Mouse (Mus musculus): ENCODE data around the gene Gm42906. TPM values are rescaled to one million over a fixed set of nuclear protein-coding genes. Genes with fewer than 3 reads are reported as not detected.
A peak's percentile ranks its signal among the peaks of the same experiment; 100 is the strongest.

The Gm42906 gene
- polyA plus RNA-seq, 1 experiment from 2014 or later, result not detected

GRCm38 (mm10) chr5:151413617-151414016 is 14.3 kb downstream of the Gm42906 start:
- WGBS, result 75% methylated on average over 3 of the region's 3 CpGs
- no peak overlapping the region for H3K9ac ChIP-seq (replicated peaks; ENCODE audit: low read depth, low read length)

GRCm38 (mm10) chr5:151412666-151413463 is 15.1 kb downstream of the Gm42906 start:
- ATAC-seq, result no peak

More at GRCm38 (mm10) chr5:151413617-151414016, 14.3 kb downstream of the Gm42906 start:
- Histone ChIP-seq H3K27ac (ENCODE audit: low read length) (no peak overlapping the region), H3K36me3 (ENCODE audit: control insufficient read depth, insufficient read depth) (no peaks in the 10 kb centered on the region), H3K4me1 (replicated peaks; ENCODE audit: control insufficient read depth, insufficient read depth, low read length) (peaks cover 10% of the 10 kb centered on the region), H3K4me2 (ENCODE audit: low read length) (no peak overlapping the region), H3K27me3 (replicated peaks; ENCODE audit: control insufficient read depth, insufficient read depth, low read length) (peaks cover 10% of the 10 kb centered on the region), H3K4me3 (replicated peaks; ENCODE audit: low read length) (no peak overlapping the region), H3K9me3 (ENCODE audit: control insufficient read depth, low read length) (no peaks in the 10 kb centered on the region)
- no peak for ATAC-seq

GRCm38 (mm10) chr5:151410006-151410405 is 18.0 kb downstream of the Gm42906 start:
- no peak overlapping the region for H3K9ac ChIP-seq (replicated peaks; ENCODE audit: low read depth, low read length)
- peaks cover 15% of the 10 kb centered on the region for H3K4me1 ChIP-seq (replicated peaks; ENCODE audit: control insufficient read depth, insufficient read depth, low read length)
- peaks cover 12% of the 10 kb centered on the region for H3K27me3 ChIP-seq (replicated peaks; ENCODE audit: control insufficient read depth, insufficient read depth, low read length)
- WGBS, result 49% methylated on average over 3 of the region's 3 CpGs
- H3K27ac ChIP-seq (ENCODE audit: low read length), result no peak overlapping the region
- no peak for ATAC-seq
- no peaks in the 10 kb centered on the region for H3K36me3 ChIP-seq (ENCODE audit: control insufficient read depth, insufficient read depth)
- no peak overlapping the region for H3K4me2 ChIP-seq (ENCODE audit: low read length)
- H3K4me3 ChIP-seq (replicated peaks; ENCODE audit: low read length), result no peak overlapping the region
- no peaks in the 10 kb centered on the region for H3K9me3 ChIP-seq (ENCODE audit: control insufficient read depth, low read length)

More at GRCm38 (mm10) chr5:151412666-151413463, 15.1 kb downstream of the Gm42906 start:
- Histone ChIP-seq H3K27me3 (replicated peaks; ENCODE audit: control insufficient read depth, insufficient read depth, low read length) (peaks cover 10% of the 10 kb centered on the region), H3K9me3 (ENCODE audit: control insufficient read depth, low read length) (no peaks in the 10 kb centered on the region), H3K4me3 (replicated peaks; ENCODE audit: low read length) (no peak overlapping the region), H3K27ac (ENCODE audit: low read length) (no peak overlapping the region; the same call in 1 of the 2 replicates), H3K9ac (replicated peaks; ENCODE audit: low read depth, low read length) (no peak overlapping the region), H3K36me3 (ENCODE audit: control insufficient read depth, insufficient read depth) (no peaks in the 10 kb centered on the region), H3K4me2 (ENCODE audit: low read length) (no peak overlapping the region), H3K4me1 (replicated peaks; ENCODE audit: control insufficient read depth, insufficient read depth, low read length) (peaks cover 10% of the 10 kb centered on the region)
- 57% methylated on average over 11 of the region's 11 CpGs for WGBS

GRCm38 (mm10) chr5:151409282-151409681 is 18.7 kb downstream of the Gm42906 start:
- 3% methylated on average over 1 of the region's 1 CpGs for WGBS
- H3K4me2 ChIP-seq (ENCODE audit: low read length), result no peak overlapping the region
- H3K4me1 ChIP-seq (replicated peaks; ENCODE audit: control insufficient read depth, insufficient read depth, low read length), result peaks cover 19% of the 10 kb centered on the region
- peak overlapping the region; percentile 61; the same call in 1 of the 2 replicates for H3K27ac ChIP-seq (ENCODE audit: low read length)
- H3K9me3 ChIP-seq (ENCODE audit: control insufficient read depth, low read length), result no peaks in the 10 kb centered on the region
- no peak overlapping the region for H3K9ac ChIP-seq (replicated peaks; ENCODE audit: low read depth, low read length)
- H3K27me3 ChIP-seq (replicated peaks; ENCODE audit: control insufficient read depth, insufficient read depth, low read length), result peaks cover 12% of the 10 kb centered on the region
- ATAC-seq, result peak; percentile 90
- no peaks in the 10 kb centered on the region for H3K36me3 ChIP-seq (ENCODE audit: control insufficient read depth, insufficient read depth)
- H3K4me3 ChIP-seq (replicated peaks; ENCODE audit: low read length), result no peak overlapping the region

GRCm38 (mm10) chr5:151408124-151408900 is 19.7 kb downstream of the Gm42906 start:
- peaks cover 10% of the 10 kb centered on the region for H3K27me3 ChIP-seq (replicated peaks; ENCODE audit: control insufficient read depth, insufficient read depth, low read length)
- ATAC-seq, result no peak
- WGBS, result 16% methylated on average over 7 of the region's 7 CpGs
- H3K4me2 ChIP-seq (ENCODE audit: low read length), result no peak overlapping the region
- H3K27ac ChIP-seq (ENCODE audit: low read length), result no peak overlapping the region
- H3K36me3 ChIP-seq (ENCODE audit: control insufficient read depth, insufficient read depth), result no peaks in the 10 kb centered on the region
- no peak overlapping the region for H3K4me3 ChIP-seq (replicated peaks; ENCODE audit: low read length)
- no peaks in the 10 kb centered on the region for H3K9me3 ChIP-seq (ENCODE audit: control insufficient read depth, low read length)
- H3K9ac ChIP-seq (replicated peaks; ENCODE audit: low read depth, low read length), result no peak overlapping the region
- H3K4me1 ChIP-seq (replicated peaks; ENCODE audit: control insufficient read depth, insufficient read depth, low read length), result peaks cover 25% of the 10 kb centered on the region

- H3K4me2 ChIP-seq (ENCODE audit: low read length), result no peak overlapping the region
- H3K4me1 ChIP-seq (replicated peaks; ENCODE audit: control insufficient read depth, insufficient read depth, low read length), result peaks cover 19% of the 10 kb centered on the region
- no peaks in the 10 kb centered on the region for H3K9me3 ChIP-seq (ENCODE audit: control insufficient read depth, low read length)
- no peaks in the 10 kb centered on the region for H3K36me3 ChIP-seq (ENCODE audit: control insufficient read depth, insufficient read depth)
- no peak overlapping the region for H3K27ac ChIP-seq (ENCODE audit: low read length)
- H3K4me3 ChIP-seq (replicated peaks; ENCODE audit: low read length), result no peak overlapping the region
- 89% methylated on average over 3 of the region's 3 CpGs for WGBS
- no peak overlapping the region for H3K9ac ChIP-seq (replicated peaks; ENCODE audit: low read depth, low read length)
- peaks cover 10% of the 10 kb centered on the region for H3K27me3 ChIP-seq (replicated peaks; ENCODE audit: control insufficient read depth, insufficient read depth, low read length)
- no peak for ATAC-seq
Measured at GRCm38 (mm10) chr5:151407493-151407892, 20.5 kb downstream of the Gm42906 start.

GRCm38 (mm10) chr5:151406276-151406675 is 21.7 kb downstream of the Gm42906 start:
- H3K27ac ChIP-seq (ENCODE audit: low read length), result no peak overlapping the region
- no peak overlapping the region for H3K9ac ChIP-seq (replicated peaks; ENCODE audit: low read depth, low read length)
- H3K4me2 ChIP-seq (ENCODE audit: low read length), result no peak overlapping the region
- WGBS, result 82% methylated on average over 5 of the region's 5 CpGs
- H3K9me3 ChIP-seq (ENCODE audit: control insufficient read depth, low read length), result no peaks in the 10 kb centered on the region
- peaks cover 8% of the 10 kb centered on the region for H3K27me3 ChIP-seq (replicated peaks; ENCODE audit: control insufficient read depth, insufficient read depth, low read length)
- peaks cover 18% of the 10 kb centered on the region for H3K4me1 ChIP-seq (replicated peaks; ENCODE audit: control insufficient read depth, insufficient read depth, low read length)
- ATAC-seq, result no peak
- H3K4me3 ChIP-seq (replicated peaks; ENCODE audit: low read length), result no peak overlapping the region
- H3K36me3 ChIP-seq (ENCODE audit: control insufficient read depth, insufficient read depth), result no peaks in the 10 kb centered on the region

GRCm38 (mm10) chr5:151405314-151405903 is 22.6 kb downstream of the Gm42906 start:
- Histone ChIP-seq H3K27me3 (replicated peaks; ENCODE audit: control insufficient read depth, insufficient read depth, low read length) (peaks cover 3% of the 10 kb centered on the region; the same call in 1 of the 2 replicates), H3K36me3 (ENCODE audit: control insufficient read depth, insufficient read depth) (no peaks in the 10 kb centered on the region), H3K27ac (ENCODE audit: low read length) (no peak overlapping the region), H3K9ac (replicated peaks; ENCODE audit: low read depth, low read length) (no peak overlapping the region), H3K4me2 (ENCODE audit: low read length) (no peak overlapping the region), H3K4me1 (replicated peaks; ENCODE audit: control insufficient read depth, insufficient read depth, low read length) (peaks cover 18% of the 10 kb centered on the region), H3K4me3 (replicated peaks; ENCODE audit: low read length) (no peak overlapping the region), H3K9me3 (ENCODE audit: control insufficient read depth, low read length) (no peaks in the 10 kb centered on the region)
- WGBS, result 9% methylated on average over 8 of the region's 8 CpGs
- ATAC-seq, result peak; percentile 67

- 13% methylated on average over 2 of the region's 2 CpGs for WGBS
- Histone ChIP-seq H3K4me2 (ENCODE audit: low read length) (no peak overlapping the region), H3K9ac (replicated peaks; ENCODE audit: low read depth, low read length) (no peak overlapping the region), H3K27ac (ENCODE audit: low read length) (peak overlapping the region; percentile 15; the same call in 1 of the 2 replicates), H3K4me3 (replicated peaks; ENCODE audit: low read length) (no peak overlapping the region), H3K9me3 (ENCODE audit: control insufficient read depth, low read length) (no peaks in the 10 kb centered on the region), H3K36me3 (ENCODE audit: control insufficient read depth, insufficient read depth) (no peaks in the 10 kb centered on the region), H3K27me3 (replicated peaks; ENCODE audit: control insufficient read depth, insufficient read depth, low read length) (peaks cover 2% of the 10 kb centered on the region; the same call in 1 of the 2 replicates), H3K4me1 (replicated peaks; ENCODE audit: control insufficient read depth, insufficient read depth, low read length) (peaks cover 15% of the 10 kb centered on the region)
- ATAC-seq, result peak; percentile 45; the same call in 1 of the 2 replicates
Measured at GRCm38 (mm10) chr5:151403586-151403985, 24.4 kb downstream of the Gm42906 start.

All from forebrain, embryonic 16.5 days (tissue).